Mouse (Mus musculus) neutrophil, adult 83 days (primary cell): ENCODE results near the gene Bach2. TPM values are rescaled to one million over a fixed set of nuclear protein-coding genes. Genes with fewer than 3 reads are reported as not detected.

ENCODE experiments used
- total RNA-seq, 2 experiments: library from RNA; stranded (reverse); gene quantifications; one replicate each; pipeline ENCODE4 v1.2.4; 2023

The Bach2 gene
- 1 to 10 TPM; 5.1 to 8.5 TPM for total RNA-seq

GRCm38 (mm10) chr4:32238366-32238854 lies at the start of gene Bach2:
TSS of gene Bach2 (plus strand) at chr4:32238804.

GRCm38 (mm10) chr4:32602660-32603059 lies 364.1 kb downstream of the Bach2 start, which contains the start of gene Gja10:
TSS of gene Gja10 (minus strand) at chr4:32602760.

GRCm38 (mm10) chr4:32615034-32615881 lies 376.7 kb downstream of the Bach2 start, which contains the start of gene Casp8ap2:
TSS of gene Casp8ap2 (plus strand) at chr4:32615451.

